Mouse (Mus musculus) stomach, embryonic 16.5 days (tissue): ENCODE measurements around the gene Teddm2. TPM values are rescaled to one million over a fixed set of nuclear protein-coding genes. Genes with fewer than 3 reads are reported as not detected.
"Not testable (repeated sequence)": the region's sequence is repeated elsewhere in the genome, so short reads cannot be mapped to it uniquely, and the experiment has no call there.

Experiments used
- ATAC-seq: fragments of 200-750 bp; cut with Nextera tagmentation; 2 replicates; pipeline ENCODE4 v1.8.0; 2017; ENCODE audit warnings: moderate number of reproducible peaks, moderate TSS enrichment; ENCODE audit not compliant: insufficient read depth, low FRiP score
- H3K27ac ChIP-seq: fragments of 300-500 bp; sonication (generic); 2 replicates; pipeline ENCODE4 v1.5.1; 2014; ENCODE audit warnings: low read length
- H3K27me3 ChIP-seq: fragments of 300-500 bp; sonication (generic); 2 replicates; pipeline ENCODE4 v1.6.1; 2014; ENCODE audit warnings: low read length, control low read depth, mixed read lengths; ENCODE audit not compliant: control insufficient read depth, insufficient read depth
- H3K36me3 ChIP-seq: fragments of 300-500 bp; sonication (generic); 2 replicates; pipeline ENCODE4 v1.6.1; 2014; ENCODE audit warnings: low read length; ENCODE audit not compliant: control insufficient read depth, insufficient read depth
- H3K4me1 ChIP-seq: fragments of 300-500 bp; sonication (generic); 2 replicates; pipeline ENCODE4 v1.6.1; 2014; ENCODE audit warnings: low read length, control low read depth, mixed read lengths; ENCODE audit not compliant: control insufficient read depth, insufficient read depth
- H3K4me2 ChIP-seq: fragments of 300-500 bp; sonication (generic); 2 replicates; pipeline ENCODE4 v1.6.1; 2014; ENCODE audit warnings: low read depth, low read length, mixed read lengths
- H3K4me3 ChIP-seq: fragments of 300-500 bp; sonication (generic); replicated peaks from 2 replicates; pipeline ENCODE4 v1.5.1; 2014; ENCODE audit warnings: mild to moderate bottlenecking, low read length
- H3K9ac ChIP-seq: fragments of 300-500 bp; sonication (generic); 2 replicates; pipeline ENCODE4 v1.6.1; 2014; ENCODE audit warnings: low read length
- H3K9me3 ChIP-seq: fragments of 300-500 bp; sonication (generic); replicated peaks from 2 replicates; pipeline ENCODE4 v1.6.1; 2016; ENCODE audit warnings: low read length, control low read depth; ENCODE audit not compliant: control insufficient read depth
- WGBS: fragments of 180-500 bp; shearing (Covaris S2); extraction: QIAGEN DNeasy Blood & Tissue Kit; methylation state at CpG from one replicate; pipeline ENCODE4 v1.1.7; 2014; 5-methylcytosine and 5-hydroxymethylcytosine counted together
- polyA plus RNA-seq: library from polyadenylated mRNA; unstranded; fragments of >200 nt; fragmentation: Nextera tagmentation; extraction: Ambion mirVana; gene quantifications from 2 replicates; pipeline ENCODE4 v1.2.1, GENCODE M21; 2015

Gene Teddm2
- polyA plus RNA-seq, 1 experiment from 2014 or later, result 0.98 TPM

DNA sequence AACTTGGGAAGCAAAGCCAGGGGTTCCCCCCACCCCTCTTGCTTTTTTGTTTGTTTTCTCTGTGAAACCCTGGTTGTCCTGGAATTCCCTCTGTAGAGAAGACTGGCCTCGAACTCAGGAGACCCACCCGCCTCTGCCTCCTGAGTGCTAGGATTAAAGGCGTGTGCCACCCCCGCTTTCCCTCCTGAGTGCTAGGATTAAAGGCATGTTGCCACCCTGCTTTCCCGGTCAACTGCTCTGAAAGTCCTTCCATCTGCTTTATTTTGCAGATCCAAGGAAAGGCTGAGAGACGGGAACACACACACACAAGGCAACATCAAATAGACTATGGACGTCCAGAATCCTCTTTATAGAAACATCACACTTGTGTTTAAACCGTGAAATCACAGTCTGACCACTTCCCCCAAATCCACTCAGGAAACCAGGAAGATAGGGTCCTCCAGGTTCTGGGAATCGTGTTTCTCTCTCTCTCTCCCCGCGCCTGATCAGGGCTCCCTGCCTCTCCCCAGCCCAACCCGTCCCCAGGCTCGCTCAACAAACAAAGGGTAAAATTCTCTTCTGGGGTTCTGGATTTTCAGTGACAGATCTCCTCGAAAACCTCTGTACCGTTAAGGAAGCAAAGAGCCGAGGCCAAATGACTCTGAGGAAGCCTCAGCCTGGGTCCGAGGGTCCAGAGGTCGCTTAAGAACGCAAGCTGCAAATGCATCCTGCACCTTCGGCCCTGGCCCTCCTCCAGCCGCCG, 868 bp downstream of the Teddm2 start:
- ATAC-seq, result peak; percentile 26; the same call in 1 of the 2 replicates
- 16% methylated on average over 22 of the region's 22 CpGs for WGBS
- H3K27ac ChIP-seq, result peak overlapping the region; percentile 98
- H3K4me1 ChIP-seq, result peaks cover 27% of the 10 kb centered on the region
- H3K9me3 ChIP-seq, result no peaks in the 10 kb centered on the region
- H3K9ac ChIP-seq, result peak overlapping the region; percentile 82
- H3K36me3 ChIP-seq, result peaks cover 14% of the 10 kb centered on the region
- no peaks in the 10 kb centered on the region for H3K27me3 ChIP-seq
- H3K4me3 ChIP-seq, result peak overlapping the region; percentile 71
- peak overlapping the region; percentile 90 for H3K4me2 ChIP-seq

- Histone ChIP-seq H3K4me3 (no peak overlapping the region), H3K27me3 (no peaks in the 10 kb centered on the region), H3K9ac (no peak overlapping the region), H3K36me3 (no peaks in the 10 kb centered on the region), H3K27ac (no peak overlapping the region), H3K4me2 (no peak overlapping the region), H3K4me1 (peaks cover 16% of the 10 kb centered on the region), H3K9me3 (no peaks in the 10 kb centered on the region)
- ATAC-seq, result no peak
- 78% methylated on average over 8 of the region's 8 CpGs for WGBS
These were observed 2.8 kb downstream of the Teddm2 start for GRCm38 (mm10) chr1:153897196-153897595.

GRCm38 (mm10) chr1:153894979-153895378, 5.0 kb downstream of the Teddm2 start:
- WGBS, result 31% methylated on average over 5 of the region's 5 CpGs
- Histone ChIP-seq H3K36me3 (no peaks in the 10 kb centered on the region), H3K4me1 (0 out of 2 replicates have a peak, but pooled peaks cover 6% of the 10 kb centered on the region), H3K9me3 (no peaks in the 10 kb centered on the region), H3K9ac (no peak overlapping the region), H3K4me2 (no peak overlapping the region), H3K27me3 (no peaks in the 10 kb centered on the region), H3K27ac (no peak overlapping the region), H3K4me3 (no peak overlapping the region)
- ATAC-seq, result no peak

- 43% methylated on average over 8 of the region's 8 CpGs for WGBS
- no peak for ATAC-seq
- Histone ChIP-seq H3K27ac (no peak overlapping the region; the same call in 1 of the 2 replicates), H3K9ac (no peak overlapping the region), H3K27me3 (no peaks in the 10 kb centered on the region), H3K9me3 (no peaks in the 10 kb centered on the region), H3K36me3 (no peaks in the 10 kb centered on the region), H3K4me3 (no peak overlapping the region), H3K4me1 (0 out of 2 replicates have a peak, but pooled peaks cover 6% of the 10 kb centered on the region), H3K4me2 (no peak overlapping the region)
These were observed 5.7 kb downstream of the Teddm2 start for GRCm38 (mm10) chr1:153894201-153894893.

GRCm38 (mm10) chr1:153893746-153894145, 6.3 kb downstream of the Teddm2 start:
- no peaks in the 10 kb centered on the region for H3K27me3 ChIP-seq
- 0 out of 2 replicates have a peak, but pooled peaks cover 3% of the 10 kb centered on the region for H3K4me1 ChIP-seq
- no peaks in the 10 kb centered on the region for H3K9me3 ChIP-seq
- WGBS, result 63% methylated on average over 2 of the region's 2 CpGs
- no peak overlapping the region for H3K27ac ChIP-seq
- H3K36me3 ChIP-seq, result no peaks in the 10 kb centered on the region
- H3K4me2 ChIP-seq, result no peak overlapping the region
- H3K4me3 ChIP-seq, result no peak overlapping the region
- H3K9ac ChIP-seq, result no peak overlapping the region
- no peak for ATAC-seq

- Histone ChIP-seq H3K27ac (no peak within 1 kb of the TSS), H3K36me3 (no peaks in the 10 kb centered on the region), H3K9ac (no peak within 1 kb of the TSS), H3K27me3 (no peaks in the 10 kb centered on the region), H3K4me1 (0 out of 2 replicates have a peak, but pooled peaks cover 2% of the 10 kb centered on the region), H3K4me2 (no peak within 1 kb of the TSS), H3K4me3 (no peak within 1 kb of the TSS), H3K9me3 (no peaks in the 10 kb centered on the region)
- ATAC-seq, result no peak
- 55% methylated on average over 4 of the region's 4 CpGs for WGBS
These were observed 8.6 kb downstream of the Teddm2 start, which contains the start of gene Teddm1a for GRCm38 (mm10) chr1:153891442-153891841. Gene Teddm1a (plus strand): TSS chr1:153891742.

GRCm38 (mm10) chr1:153890121-153890520, 9.9 kb downstream of the Teddm2 start:
- Histone ChIP-seq H3K4me1 (0 out of 2 replicates have a peak, but pooled peaks cover under 1% of the 10 kb centered on the region), H3K36me3 (no peaks in the 10 kb centered on the region), H3K9ac (no peak overlapping the region), H3K4me3 (no peak overlapping the region), H3K4me2 (no peak overlapping the region), H3K9me3 (no peaks in the 10 kb centered on the region), H3K27me3 (no peaks in the 10 kb centered on the region), H3K27ac (no peak overlapping the region)
- 95% methylated on average over 10 of the region's 10 CpGs for WGBS
- ATAC-seq, result no peak

- 36% methylated on average over 17 of the region's 17 CpGs for WGBS
- H3K27ac ChIP-seq, result no peak overlapping the region
These were observed 13.9 kb downstream of the Teddm2 start for GRCm38 (mm10) chr1:153886024-153886633.

GRCm38 (mm10) chr1:153880391-153880790, 19.6 kb downstream of the Teddm2 start:
- H3K27me3 ChIP-seq, ATAC-seq, H3K4me1 ChIP-seq, H3K36me3 ChIP-seq, H3K9ac ChIP-seq, H3K9me3 ChIP-seq, H3K4me3 ChIP-seq, H3K27ac ChIP-seq, H3K4me2 ChIP-seq: not testable (repeated sequence)
- 95% methylated on average over 17 of the region's 17 CpGs for WGBS

More at GRCm38 (mm10) chr1:153886024-153886633, 13.9 kb downstream of the Teddm2 start:
- Histone ChIP-seq H3K4me1 (no peaks in the 10 kb centered on the region), H3K27me3 (no peaks in the 10 kb centered on the region), H3K9me3 (no peaks in the 10 kb centered on the region), H3K36me3 (no peaks in the 10 kb centered on the region), H3K4me2 (no peak overlapping the region), H3K4me3 (no peak overlapping the region), H3K9ac (no peak overlapping the region)
- ATAC-seq, result no peak
